Mouse (Mus musculus) megakaryocyte, embryonic 14.5 days (primary cell): ENCODE results near the gene Itih3.

Source experiments
- FLI1 ChIP-seq: IDR thresholded peaks from 2 replicates; pipeline ENCODE4 v1.6.1; 2012; ENCODE audit warnings: low read length, inconsistent platforms, mixed read lengths
- GATA1 ChIP-seq: IDR thresholded peaks from 3 replicates; pipeline ENCODE4 v1.6.1; 2012; ENCODE audit warnings: mixed read lengths, low read length, inconsistent platforms, borderline replicate concordance

- TF ChIP-seq GATA1 = no peak
- no peak for TF ChIP-seq FLI1
These were observed 54.2 kb downstream of the Itih3 start for GRCm38 (mm10) chr14:30869391-30869801.
